Mouse (Mus musculus) kidney, embryonic 14.5 days (tissue): ENCODE results near the gene Skil. TPM values are rescaled to one million over a fixed set of nuclear protein-coding genes. Genes with fewer than 3 reads are reported as not detected.

ENCODE experiments used
- ATAC-seq: fragments of 200-750 bp; cut with Nextera tagmentation; 2 replicates; pipeline ENCODE4 v1.8.0; 2017; ENCODE audit warnings: moderate number of reproducible peaks, mild to moderate bottlenecking, moderate TSS enrichment, moderate library complexity; ENCODE audit not compliant: low FRiP score, low TSS enrichment
- H3K27ac ChIP-seq: fragments of 300-500 bp; sonication (generic); 2 replicates; pipeline ENCODE4 v1.5.1; 2014; ENCODE audit warnings: low read depth, mild to moderate bottlenecking, low read length, moderate library complexity, mixed read lengths
- H3K27me3 ChIP-seq: fragments of 300-500 bp; sonication (generic); 2 replicates; pipeline ENCODE4 v1.6.1; 2014; ENCODE audit warnings: mild to moderate bottlenecking, low read length; ENCODE audit not compliant: control insufficient read depth, insufficient read depth
- H3K36me3 ChIP-seq: fragments of 300-500 bp; sonication (generic); 2 replicates; pipeline ENCODE4 v1.6.1; 2014; ENCODE audit warnings: low read length, mixed read lengths; ENCODE audit not compliant: control insufficient read depth, insufficient read depth
- H3K4me1 ChIP-seq: fragments of 300-500 bp; sonication (generic); 2 replicates; pipeline ENCODE4 v1.6.1; 2014; ENCODE audit warnings: low read length, mixed read lengths; ENCODE audit not compliant: control insufficient read depth, insufficient read depth
- H3K4me2 ChIP-seq: fragments of 300-500 bp; sonication (generic); replicated peaks from 2 replicates; pipeline ENCODE4 v1.6.1; 2014; ENCODE audit warnings: low read depth, mild to moderate bottlenecking, low read length
- H3K4me3 ChIP-seq: fragments of 300-500 bp; sonication (generic); 2 replicates; pipeline ENCODE4 v1.5.1; 2014; ENCODE audit warnings: mild to moderate bottlenecking, low read length
- H3K9ac ChIP-seq: fragments of 300-500 bp; sonication (generic); 2 replicates; pipeline ENCODE4 v1.6.1; 2014; ENCODE audit warnings: low read depth, mild to moderate bottlenecking, low read length, moderate library complexity
- H3K9me3 ChIP-seq: fragments of 300-500 bp; sonication (generic); 2 replicates; pipeline ENCODE4 v1.6.1; 2016; ENCODE audit warnings: low read length; ENCODE audit not compliant: control insufficient read depth
- WGBS: fragments of 180-500 bp; shearing (Covaris S2); extraction: QIAGEN DNeasy Blood & Tissue Kit; methylation state at CpG from one replicate; pipeline ENCODE4 v1.1.7; 2014; 5-methylcytosine and 5-hydroxymethylcytosine counted together
- polyA plus RNA-seq: library from polyadenylated mRNA; unstranded; fragments of >200 nt; fragmentation: Nextera tagmentation; extraction: Ambion mirVana; gene quantifications from 2 replicates; pipeline ENCODE4 v1.2.1, GENCODE M21; 2014

Gene Skil
- 20.0 and 26.8 TPM in 2 replicates for polyA plus RNA-seq

DNA sequence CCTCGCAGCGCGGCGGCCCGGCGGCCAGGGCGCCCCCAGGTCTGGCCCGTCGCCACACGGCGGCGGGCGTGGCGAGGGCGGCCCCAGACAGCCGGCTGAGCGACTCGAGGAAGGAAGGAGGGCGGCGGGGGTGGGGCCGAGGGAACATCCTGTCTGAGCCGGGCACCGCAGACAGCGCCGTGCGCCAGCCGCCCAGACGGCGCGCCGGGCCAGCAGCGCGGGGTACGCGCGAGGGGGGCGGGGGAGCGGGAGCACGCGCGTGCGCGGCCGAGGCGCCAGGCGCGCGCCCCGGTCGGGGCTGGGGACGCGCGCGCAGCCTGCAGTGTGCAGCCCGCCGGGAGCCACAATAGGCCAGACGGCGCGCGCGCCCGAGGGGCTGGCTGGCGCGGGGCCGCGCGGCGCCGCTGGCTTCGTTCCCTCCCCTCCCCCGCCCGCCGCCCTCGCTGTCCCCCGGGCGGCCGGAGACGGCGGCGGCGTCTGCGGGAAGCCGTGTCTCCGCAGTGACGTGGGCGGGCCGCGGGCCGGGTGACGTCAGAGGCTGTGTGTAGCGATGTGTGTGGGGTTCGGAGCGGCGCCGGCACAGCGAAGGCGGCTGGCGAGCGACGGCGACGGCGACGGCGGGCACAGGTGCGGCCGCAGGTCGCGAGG is at the start of gene Skil:
TSS of gene Skil (plus strand) at position 528 of the 648 bp plus-strand sequence.
- Histone ChIP-seq H3K4me1 (peaks cover 23% of the 10 kb centered on the region), H3K27me3 (no peaks in the 10 kb centered on the region), H3K36me3 (no peaks in the 10 kb centered on the region; the same call in 1 of the 2 replicates), H3K4me3 (peak within 1 kb of the TSS; percentile 96), H3K9me3 (no peaks in the 10 kb centered on the region), H3K9ac (peak within 1 kb of the TSS; percentile 94), H3K27ac (peak within 1 kb of the TSS; percentile 99), H3K4me2 (peak within 1 kb of the TSS; percentile 72)
- under 1% methylated on average over 61 of the region's 109 CpGs for WGBS
- ATAC-seq: peak; percentile 96

GRCm38 (mm10) chr3:31047263-31047662 is 47.6 kb upstream of the Skil start:
- no peak overlapping the region for H3K27ac ChIP-seq
- no peak overlapping the region for H3K9ac ChIP-seq
- 76% methylated on average over 3 of the region's 3 CpGs for WGBS
- no peaks in the 10 kb centered on the region for H3K9me3 ChIP-seq
- no peak overlapping the region for H3K4me3 ChIP-seq
- peaks cover 48% of the 10 kb centered on the region; the same call in 1 of the 2 replicates for H3K36me3 ChIP-seq
- no peaks in the 10 kb centered on the region for H3K4me1 ChIP-seq
- no peak for ATAC-seq
- no peak overlapping the region for H3K4me2 ChIP-seq
- H3K27me3 ChIP-seq: no peaks in the 10 kb centered on the region

DNA sequence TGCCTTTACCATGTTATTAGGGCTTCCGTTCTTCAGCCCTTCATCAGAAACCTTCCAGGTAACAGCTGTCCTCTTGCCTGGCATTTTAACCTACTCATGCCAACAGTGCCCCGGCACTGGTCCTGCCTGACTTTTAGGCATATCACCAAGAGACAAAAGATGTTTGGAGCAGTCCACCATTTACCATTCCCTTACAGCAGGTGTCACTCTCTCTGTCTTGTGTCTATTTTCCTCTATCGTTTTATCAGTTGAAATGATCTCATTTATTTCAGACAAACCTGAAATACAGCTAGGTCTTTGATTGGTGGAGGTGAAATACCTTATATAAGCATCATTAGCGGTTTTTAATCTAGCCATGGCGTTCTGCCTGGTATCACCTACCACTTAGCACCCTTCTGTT is 45.8 kb upstream of the Skil start:
- ATAC-seq: no peak
- no peaks in the 10 kb centered on the region for H3K27me3 ChIP-seq
- H3K36me3 ChIP-seq: peaks cover 36% of the 10 kb centered on the region; the same call in 1 of the 2 replicates
- H3K9ac ChIP-seq: no peak overlapping the region
- no peak overlapping the region for H3K27ac ChIP-seq
- WGBS: 86% methylated on average over 5 of the region's 5 CpGs
- H3K4me3 ChIP-seq: no peak overlapping the region
- no peaks in the 10 kb centered on the region for H3K9me3 ChIP-seq
- no peak overlapping the region for H3K4me2 ChIP-seq
- H3K4me1 ChIP-seq: no peaks in the 10 kb centered on the region

DNA sequence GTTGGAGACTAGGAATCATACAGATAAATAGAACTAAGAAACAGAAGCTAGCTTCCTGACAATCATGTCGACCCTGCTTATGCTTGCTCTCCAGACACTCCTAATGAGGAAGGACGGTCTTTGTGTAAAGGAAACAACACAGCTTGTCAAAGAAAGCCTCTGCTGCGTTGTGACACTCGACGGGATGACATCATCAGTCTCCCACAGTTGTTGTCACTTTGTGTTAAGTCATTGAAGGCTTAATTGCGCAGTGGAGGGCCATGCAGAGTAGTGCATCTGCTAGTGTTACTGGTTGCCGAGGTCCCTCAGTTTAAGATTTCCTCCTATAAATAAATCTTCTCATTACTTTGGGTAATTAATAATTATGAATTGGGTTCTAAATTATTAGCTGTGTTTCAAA is 44.5 kb upstream of the Skil start:
- ATAC-seq: no peak
- Histone ChIP-seq H3K9me3 (no peaks in the 10 kb centered on the region), H3K4me2 (no peak overlapping the region), H3K9ac (no peak overlapping the region), H3K4me3 (no peak overlapping the region), H3K36me3 (peaks cover 36% of the 10 kb centered on the region; the same call in 1 of the 2 replicates), H3K27ac (no peak overlapping the region), H3K27me3 (no peaks in the 10 kb centered on the region), H3K4me1 (no peaks in the 10 kb centered on the region)
- 80% methylated on average over 7 of the region's 7 CpGs for WGBS

- peaks cover 32% of the 10 kb centered on the region; the same call in 1 of the 2 replicates for H3K36me3 ChIP-seq
- H3K9ac ChIP-seq: no peak overlapping the region
- no peaks in the 10 kb centered on the region for H3K9me3 ChIP-seq
- H3K27me3 ChIP-seq: no peaks in the 10 kb centered on the region
- ATAC-seq: no peak
- H3K4me2 ChIP-seq: no peak overlapping the region
- 77% methylated on average over 9 of the region's 9 CpGs for WGBS
- H3K4me3 ChIP-seq: no peak overlapping the region
- no peaks in the 10 kb centered on the region for H3K4me1 ChIP-seq
- no peak overlapping the region for H3K27ac ChIP-seq
These were observed 43.1 kb upstream of the Skil start for GRCm38 (mm10) chr3:31051730-31052129.

- H3K9ac ChIP-seq: no peak overlapping the region
- H3K4me1 ChIP-seq: no peaks in the 10 kb centered on the region
- WGBS: 91% methylated on average over 9 of the region's 9 CpGs
- H3K4me2 ChIP-seq: no peak overlapping the region
- H3K4me3 ChIP-seq: no peak overlapping the region
- no peak for ATAC-seq
- H3K27me3 ChIP-seq: no peaks in the 10 kb centered on the region
- H3K36me3 ChIP-seq: peaks cover 27% of the 10 kb centered on the region; the same call in 1 of the 2 replicates
- H3K9me3 ChIP-seq: no peaks in the 10 kb centered on the region
- no peak overlapping the region for H3K27ac ChIP-seq
These were observed 41.7 kb upstream of the Skil start for GRCm38 (mm10) chr3:31053191-31053590.

DNA sequence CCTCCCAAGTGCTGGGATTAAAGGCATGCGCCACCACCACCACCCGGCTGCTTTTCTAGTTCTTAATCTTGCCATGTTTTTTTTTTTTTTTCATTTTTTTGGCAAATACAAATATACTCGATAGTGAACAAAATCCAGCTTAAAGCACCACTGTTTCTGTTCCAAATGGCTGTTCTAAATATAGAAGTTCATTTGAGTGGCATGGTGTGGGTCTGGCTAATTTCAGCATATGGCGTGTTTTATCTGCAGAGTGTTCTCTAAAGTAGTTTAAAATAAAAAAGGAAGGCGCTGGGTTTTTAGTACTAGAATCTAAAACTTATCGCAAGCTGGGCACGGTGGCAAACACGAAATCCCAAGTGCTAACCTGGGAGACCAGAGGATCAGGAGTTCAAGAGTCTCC is 40.0 kb upstream of the Skil start:
- no peak for ATAC-seq
- H3K9ac ChIP-seq: no peak overlapping the region
- H3K27me3 ChIP-seq: no peaks in the 10 kb centered on the region
- WGBS: 94% methylated on average over 8 of the region's 8 CpGs
- H3K4me1 ChIP-seq: no peaks in the 10 kb centered on the region
- H3K4me2 ChIP-seq: no peak overlapping the region
- no peak overlapping the region for H3K4me3 ChIP-seq
- no peaks in the 10 kb centered on the region for H3K9me3 ChIP-seq
- H3K36me3 ChIP-seq: peaks cover 12% of the 10 kb centered on the region; the same call in 1 of the 2 replicates
- no peak overlapping the region for H3K27ac ChIP-seq

- H3K9ac ChIP-seq: peak overlapping the region; percentile 34; the same call in 1 of the 2 replicates
- peak overlapping the region; percentile 55 for H3K4me2 ChIP-seq
- no peaks in the 10 kb centered on the region for H3K4me1 ChIP-seq
- H3K4me3 ChIP-seq: peak overlapping the region; percentile 37
- 0 out of 2 replicates have a peak, but pooled peaks cover 5% of the 10 kb centered on the region for H3K36me3 ChIP-seq
- 22% methylated on average over 17 of the region's 17 CpGs for WGBS
- H3K27ac ChIP-seq: no peak overlapping the region
- H3K9me3 ChIP-seq: no peaks in the 10 kb centered on the region
- no peaks in the 10 kb centered on the region for H3K27me3 ChIP-seq
- ATAC-seq: peak; percentile 74
These were observed 38.7 kb upstream of the Skil start for GRCm38 (mm10) chr3:31056047-31056650.
